Mouse (Mus musculus): ENCODE measurements around the gene Vwa3b. TPM values are rescaled to one million over a fixed set of nuclear protein-coding genes. Genes with fewer than 3 reads are reported as not detected.
"Not testable (repeated sequence)": the region's sequence is repeated elsewhere in the genome, so short reads cannot be mapped to it uniquely, and the experiment has no call there.

The Vwa3b gene
- polyA plus RNA-seq, 1 experiment from 2014 or later = 0.50 TPM

DNA sequence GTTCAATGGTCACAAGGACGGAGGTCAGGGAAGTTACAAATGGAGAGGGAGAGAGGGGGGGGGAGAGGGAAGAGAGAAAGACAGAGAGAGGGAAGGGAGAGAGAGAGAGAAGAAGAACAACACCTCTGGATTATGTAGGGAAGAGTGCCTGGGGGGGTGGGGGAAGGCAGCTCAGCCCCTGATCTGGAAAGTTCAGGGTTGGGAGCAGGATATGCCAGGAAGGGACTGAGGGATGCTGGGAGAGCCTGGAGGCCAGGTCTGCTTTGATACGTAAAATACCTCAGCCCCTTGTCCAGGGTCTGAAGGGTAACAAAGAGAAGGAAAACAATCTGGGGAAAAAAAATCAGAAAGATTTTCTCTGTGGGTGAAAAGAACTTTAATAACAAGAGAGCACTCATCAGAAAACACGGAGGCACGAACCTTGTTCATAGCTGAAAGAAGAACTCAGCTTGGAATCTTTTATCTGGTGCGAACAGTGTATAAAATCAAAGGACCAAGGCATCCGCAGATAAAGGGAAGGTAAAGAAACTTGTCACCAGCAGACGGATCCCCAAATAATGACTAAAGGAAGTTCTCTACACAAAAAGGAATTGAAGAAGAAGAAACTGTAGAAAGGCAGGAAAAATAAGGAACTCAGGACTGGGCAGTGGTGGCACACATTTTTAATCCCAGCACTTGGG lies 24.6 kb upstream of the Vwa3b start:
- no peak overlapping the region for H3K4me3 ChIP-seq (ENCODE audit: control insufficient read depth in 1 of 2, insufficient read depth in 1 of 2, low read depth in 1 of 2, low read length in 2 of 2)
- no peak overlapping the region for H3K27ac ChIP-seq (replicated peaks in 1 of 2; ENCODE audit: control insufficient read depth in 1 of 2, insufficient read depth in 1 of 2, low read depth in 2 of 2, low read length in 2 of 2)
- H3K4me1 ChIP-seq (ENCODE audit: control insufficient read depth in 2 of 2, insufficient read depth in 2 of 2, low read length in 2 of 2) = no peaks in the 10 kb centered on the region
- H3K27me3 ChIP-seq (ENCODE audit: control insufficient read depth, insufficient read depth, low read length) = no peaks in the 10 kb centered on the region
- no peak overlapping the region for H3K9ac ChIP-seq (ENCODE audit: low read length)
- ATAC-seq (ENCODE audit: insufficient number of reproducible peaks, insufficient read depth, low FRiP score, low read depth) = no peak
- WGBS = 38% methylated on average over 7 of the region's 7 CpGs
- H3K4me2 ChIP-seq (ENCODE audit: low read length) = no peak overlapping the region
- H3K9me3 ChIP-seq (ENCODE audit: control insufficient read depth, low read length) = no peaks in the 10 kb centered on the region
- H3K36me3 ChIP-seq (ENCODE audit: control insufficient read depth, insufficient read depth, low read length) = no peaks in the 10 kb centered on the region

- Histone ChIP-seq H3K27me3 (ENCODE audit: control insufficient read depth, insufficient read depth, low read length) (no peaks in the 10 kb centered on the region), H3K36me3 (ENCODE audit: control insufficient read depth, insufficient read depth, low read length) (no peaks in the 10 kb centered on the region), H3K9ac (ENCODE audit: low read length) (no peak overlapping the region), H3K4me2 (ENCODE audit: low read length) (no peak overlapping the region), H3K4me3 (ENCODE audit: control insufficient read depth in 1 of 2, insufficient read depth in 1 of 2, low read depth in 1 of 2, low read length in 2 of 2) (no peak overlapping the region), H3K4me1 (ENCODE audit: control insufficient read depth in 2 of 2, insufficient read depth in 2 of 2, low read length in 2 of 2) (no peaks in the 10 kb centered on the region), H3K27ac (replicated peaks in 1 of 2; ENCODE audit: control insufficient read depth in 1 of 2, insufficient read depth in 1 of 2, low read depth in 2 of 2, low read length in 2 of 2) (no peak overlapping the region), H3K9me3 (ENCODE audit: control insufficient read depth, low read length) (no peaks in the 10 kb centered on the region)
- 52% methylated on average over 3 of the region's 3 CpGs for WGBS
- ATAC-seq (ENCODE audit: insufficient number of reproducible peaks, insufficient read depth, low FRiP score, low read depth) = no peak
Observed at GRCm38 (mm10) chr1:37002316-37003008, 23.9 kb upstream of the Vwa3b start.

DNA sequence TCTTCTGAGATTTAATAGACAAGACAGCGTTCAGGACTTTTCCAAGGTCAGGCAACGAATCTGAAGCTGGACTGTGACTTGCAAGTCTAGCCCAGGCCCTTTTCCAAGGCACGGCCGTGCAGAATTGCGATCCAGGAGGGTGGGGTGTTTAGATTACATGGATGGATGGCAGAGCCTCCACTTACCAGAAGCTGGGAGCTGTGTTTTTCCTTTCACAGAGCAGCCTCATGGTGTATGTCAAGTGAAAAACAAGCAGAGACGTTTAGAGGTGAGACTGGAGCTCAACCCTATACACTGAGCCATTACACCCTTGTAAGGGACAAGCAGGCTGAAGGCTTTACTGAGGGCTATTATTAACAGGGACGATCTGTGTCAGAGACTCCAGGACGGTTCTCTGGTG lies 21.9 kb upstream of the Vwa3b start:
- no peak overlapping the region for H3K4me3 ChIP-seq (ENCODE audit: control insufficient read depth in 1 of 2, insufficient read depth in 1 of 2, low read depth in 1 of 2, low read length in 2 of 2)
- 54% methylated on average over 8 of the region's 8 CpGs for WGBS
- no peaks in the 10 kb centered on the region for H3K9me3 ChIP-seq (ENCODE audit: control insufficient read depth, low read length)
- H3K36me3 ChIP-seq (ENCODE audit: control insufficient read depth, insufficient read depth, low read length) = no peaks in the 10 kb centered on the region
- no peak overlapping the region for H3K27ac ChIP-seq (replicated peaks in 1 of 2; ENCODE audit: control insufficient read depth in 1 of 2, insufficient read depth in 1 of 2, low read depth in 2 of 2, low read length in 2 of 2)
- H3K9ac ChIP-seq (ENCODE audit: low read length) = no peak overlapping the region
- no peak overlapping the region for H3K4me2 ChIP-seq (ENCODE audit: low read length)
- no peak for ATAC-seq (ENCODE audit: insufficient number of reproducible peaks, insufficient read depth, low FRiP score, low read depth)
- H3K27me3 ChIP-seq (ENCODE audit: control insufficient read depth, insufficient read depth, low read length) = no peaks in the 10 kb centered on the region
- no peaks in the 10 kb centered on the region for H3K4me1 ChIP-seq (ENCODE audit: control insufficient read depth in 2 of 2, insufficient read depth in 2 of 2, low read length in 2 of 2)

DNA sequence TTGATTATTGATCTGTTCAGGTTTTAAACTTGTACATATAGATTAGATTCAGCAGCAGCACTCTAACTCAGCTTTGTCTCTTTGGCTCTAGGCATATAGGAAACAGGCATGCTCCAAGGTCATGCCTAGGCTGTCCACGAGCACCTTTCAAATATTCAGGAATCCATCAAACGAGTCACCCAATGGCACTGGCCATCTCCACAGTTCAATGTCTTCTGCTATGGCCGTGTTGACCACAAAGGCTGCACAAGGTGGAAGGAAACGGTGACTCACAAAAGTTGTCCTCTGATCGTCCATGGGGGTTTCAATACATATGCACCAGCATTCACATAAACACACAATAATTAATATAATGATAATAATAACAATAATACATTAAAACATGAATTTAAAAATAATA lies 21.4 kb upstream of the Vwa3b start:
- Histone ChIP-seq H3K27ac (replicated peaks in 1 of 2; ENCODE audit: control insufficient read depth in 1 of 2, insufficient read depth in 1 of 2, low read depth in 2 of 2, low read length in 2 of 2) (no peak overlapping the region), H3K4me3 (ENCODE audit: control insufficient read depth in 1 of 2, insufficient read depth in 1 of 2, low read depth in 1 of 2, low read length in 2 of 2) (no peak overlapping the region), H3K4me2 (ENCODE audit: low read length) (no peak overlapping the region), H3K36me3 (ENCODE audit: control insufficient read depth, insufficient read depth, low read length) (no peaks in the 10 kb centered on the region), H3K9me3 (ENCODE audit: control insufficient read depth, low read length) (no peaks in the 10 kb centered on the region), H3K4me1 (ENCODE audit: control insufficient read depth in 2 of 2, insufficient read depth in 2 of 2, low read length in 2 of 2) (no peaks in the 10 kb centered on the region), H3K27me3 (ENCODE audit: control insufficient read depth, insufficient read depth, low read length) (no peaks in the 10 kb centered on the region), H3K9ac (ENCODE audit: low read length) (no peak overlapping the region)
- no peak for ATAC-seq (ENCODE audit: insufficient number of reproducible peaks, insufficient read depth, low FRiP score, low read depth)
- whole genome bisulfite sequencing = 78% methylated on average over 5 of the region's 5 CpGs

- H3K4me3 ChIP-seq (ENCODE audit: control insufficient read depth in 1 of 2, insufficient read depth in 1 of 2, low read depth in 1 of 2, low read length in 2 of 2); H3K9ac ChIP-seq (ENCODE audit: low read length); H3K4me2 ChIP-seq (ENCODE audit: low read length); H3K27me3 ChIP-seq (ENCODE audit: control insufficient read depth, insufficient read depth, low read length); H3K4me1 ChIP-seq (ENCODE audit: control insufficient read depth in 2 of 2, insufficient read depth in 2 of 2, low read length in 2 of 2); H3K27ac ChIP-seq (replicated peaks in 1 of 2; ENCODE audit: control insufficient read depth in 1 of 2, insufficient read depth in 1 of 2, low read depth in 2 of 2, low read length in 2 of 2); H3K9me3 ChIP-seq (ENCODE audit: control insufficient read depth, low read length); ATAC-seq (ENCODE audit: insufficient number of reproducible peaks, insufficient read depth, low FRiP score, low read depth); H3K36me3 ChIP-seq (ENCODE audit: control insufficient read depth, insufficient read depth, low read length): not testable (repeated sequence)
- 86% methylated on average over 11 of the region's 11 CpGs for WGBS
Observed at GRCm38 (mm10) chr1:37006529-37006928, 19.9 kb upstream of the Vwa3b start.

DNA sequence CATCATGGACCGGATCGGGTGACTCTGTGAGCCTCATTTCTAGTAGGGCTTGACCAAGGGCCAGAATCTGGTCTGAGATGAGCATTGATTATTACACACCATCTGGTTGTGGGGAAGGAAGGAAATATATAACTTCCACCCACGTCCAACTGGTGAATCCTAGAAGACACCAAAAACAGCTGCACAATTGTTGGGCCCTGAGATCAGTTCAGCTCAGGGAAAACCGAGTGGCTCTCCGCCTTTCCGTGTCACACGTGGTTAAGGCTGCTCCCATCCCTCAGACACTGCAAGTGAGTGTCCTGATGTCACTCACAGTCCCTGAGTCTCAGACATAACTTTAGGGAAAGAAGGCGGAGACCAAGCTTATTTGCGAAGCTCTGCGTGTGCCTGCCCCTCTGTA lies 16.5 kb upstream of the Vwa3b start:
- no peaks in the 10 kb centered on the region for H3K9me3 ChIP-seq (ENCODE audit: control insufficient read depth, low read length)
- H3K36me3 ChIP-seq (ENCODE audit: control insufficient read depth, insufficient read depth, low read length) = no peaks in the 10 kb centered on the region
- no peaks in the 10 kb centered on the region for H3K27me3 ChIP-seq (ENCODE audit: control insufficient read depth, insufficient read depth, low read length)
- no peak overlapping the region for H3K4me2 ChIP-seq (ENCODE audit: low read length)
- WGBS = 76% methylated on average over 10 of the region's 10 CpGs
- H3K4me3 ChIP-seq (ENCODE audit: control insufficient read depth in 1 of 2, insufficient read depth in 1 of 2, low read depth in 1 of 2, low read length in 2 of 2) = no peak overlapping the region
- no peak for ATAC-seq (ENCODE audit: insufficient number of reproducible peaks, insufficient read depth, low FRiP score, low read depth)
- no peak overlapping the region for H3K9ac ChIP-seq (ENCODE audit: low read length)
- H3K4me1 ChIP-seq (ENCODE audit: control insufficient read depth in 2 of 2, insufficient read depth in 2 of 2, low read length in 2 of 2) = no peaks in the 10 kb centered on the region
- no peak overlapping the region for H3K27ac ChIP-seq (replicated peaks in 1 of 2; ENCODE audit: control insufficient read depth in 1 of 2, insufficient read depth in 1 of 2, low read depth in 2 of 2, low read length in 2 of 2)

GRCm38 (mm10) chr1:37011626-37012209 lies 14.7 kb upstream of the Vwa3b start:
- no peaks in the 10 kb centered on the region for H3K9me3 ChIP-seq (ENCODE audit: control insufficient read depth, low read length)
- H3K9ac ChIP-seq (ENCODE audit: low read length) = no peak overlapping the region
- WGBS = 57% methylated on average over 3 of the region's 3 CpGs
- H3K4me2 ChIP-seq (ENCODE audit: low read length) = no peak overlapping the region
- no peak for ATAC-seq (ENCODE audit: insufficient number of reproducible peaks, insufficient read depth, low FRiP score, low read depth)
- H3K27me3 ChIP-seq (ENCODE audit: control insufficient read depth, insufficient read depth, low read length) = no peaks in the 10 kb centered on the region
- H3K4me1 ChIP-seq (ENCODE audit: control insufficient read depth in 2 of 2, insufficient read depth in 2 of 2, low read length in 2 of 2) = no peaks in the 10 kb centered on the region
- no peak overlapping the region for H3K4me3 ChIP-seq (ENCODE audit: control insufficient read depth in 1 of 2, insufficient read depth in 1 of 2, low read depth in 1 of 2, low read length in 2 of 2)
- no peak overlapping the region for H3K27ac ChIP-seq (replicated peaks in 1 of 2; ENCODE audit: control insufficient read depth in 1 of 2, insufficient read depth in 1 of 2, low read depth in 2 of 2, low read length in 2 of 2)
- H3K36me3 ChIP-seq (ENCODE audit: control insufficient read depth, insufficient read depth, low read length) = no peaks in the 10 kb centered on the region

Measured in heart, embryonic 14.5 days (tissue).